Mouse (Mus musculus) limb, embryonic 10.5 days (tissue): ENCODE measurements at regions not wholly inside any gene's neighbourhood (a gene's known extent, or its start where the extent isn't known, plus 50 kb on each side); places are given as distances from the start of the nearest gene placed in this dataset.
A peak's percentile ranks its signal among the peaks of the same experiment; 100 is the strongest.
"Not testable (repeated sequence)": the region's sequence is repeated elsewhere in the genome, so short reads cannot be mapped to it uniquely, and the experiment has no call there.

ENCODE experiments used
- DNase-seq: peaks from one replicate; pipeline ENCODE4 v3.0.0-alpha.2; 2017; ENCODE audit warnings: low spot score
- H3K27ac ChIP-seq: fragments of 300-500 bp; sonication (generic); 2 replicates; pipeline ENCODE4 v1.5.1; 2016; ENCODE audit warnings: mild to moderate bottlenecking
- H3K27me3 ChIP-seq: fragments of 300-500 bp; sonication (generic); 2 replicates; pipeline ENCODE4 v1.6.1; 2016; ENCODE audit warnings: low read depth, mild to moderate bottlenecking; ENCODE audit not compliant: poor library complexity, severe bottlenecking
- H3K36me3 ChIP-seq: fragments of 300-500 bp; sonication (generic); 2 replicates; pipeline ENCODE4 v1.6.1; 2016; ENCODE audit warnings: mild to moderate bottlenecking, moderate library complexity
- H3K4me1 ChIP-seq: fragments of 300-500 bp; sonication (generic); 2 replicates; pipeline ENCODE4 v1.6.1; 2016
- H3K4me3 ChIP-seq: fragments of 300-500 bp; sonication (generic); 2 replicates; pipeline ENCODE4 v1.5.1; 2016; ENCODE audit warnings: mild to moderate bottlenecking, moderate library complexity
- H3K9me3 ChIP-seq: fragments of 300-500 bp; sonication (generic); replicated peaks from 2 replicates; pipeline ENCODE4 v1.6.1; 2016; ENCODE audit warnings: mild to moderate bottlenecking
- WGBS: fragments of 180-500 bp; shearing (Covaris S2); methylation state at CpG from one replicate; pipeline ENCODE4 v1.1.7; 2016; 5-methylcytosine and 5-hydroxymethylcytosine counted together

- no peaks in the 10 kb centered on the region for H3K9me3 ChIP-seq
- no peak overlapping the region for H3K4me3 ChIP-seq
- H3K4me1 ChIP-seq = peaks cover 18% of the 10 kb centered on the region
- H3K27ac ChIP-seq = 0 out of 2 replicates have a peak overlapping the region, but pooled peaks have one; percentile 0
- H3K27me3 ChIP-seq = no peaks in the 10 kb centered on the region
- DNase-seq = no peak
- no peaks in the 10 kb centered on the region for H3K36me3 ChIP-seq
- 82% methylated on average over 7 of the region's 7 CpGs for WGBS
Measured at GRCm38 (mm10) chr12:54537022-54537421, 119.4 kb downstream of the Sptssa start.

GRCm38 (mm10) chr12:54535556-54536516 is 120.5 kb downstream of the Sptssa start:
- peaks cover 18% of the 10 kb centered on the region for H3K4me1 ChIP-seq
- 67% methylated on average over 6 of the region's 9 CpGs for WGBS
- H3K4me3 ChIP-seq = no peak overlapping the region
- no peaks in the 10 kb centered on the region for H3K27me3 ChIP-seq
- no peaks in the 10 kb centered on the region for H3K36me3 ChIP-seq
- no peak for DNase-seq
- H3K9me3 ChIP-seq = no peaks in the 10 kb centered on the region
- H3K27ac ChIP-seq = no peak overlapping the region

- Histone ChIP-seq H3K4me1 (peaks cover 18% of the 10 kb centered on the region), H3K27ac (no peak overlapping the region), H3K9me3 (no peaks in the 10 kb centered on the region), H3K4me3 (no peak overlapping the region), H3K27me3 (no peaks in the 10 kb centered on the region), H3K36me3 (no peaks in the 10 kb centered on the region)
- DNase-seq = no peak
- 64% methylated on average over 7 of the region's 7 CpGs for WGBS
Measured at GRCm38 (mm10) chr12:54534910-54535309, 121.5 kb downstream of the Sptssa start.

GRCm38 (mm10) chr12:54533134-54533533 is 123.2 kb downstream of the Sptssa start:
- Histone ChIP-seq H3K4me1 (peaks cover 18% of the 10 kb centered on the region), H3K27ac (no peak overlapping the region), H3K9me3 (no peaks in the 10 kb centered on the region), H3K4me3 (no peak overlapping the region), H3K36me3 (no peaks in the 10 kb centered on the region), H3K27me3 (no peaks in the 10 kb centered on the region)
- WGBS = 52% methylated on average over 5 of the region's 5 CpGs
- no peak for DNase-seq

- no peak overlapping the region for H3K4me3 ChIP-seq
- H3K27me3 ChIP-seq = no peaks in the 10 kb centered on the region
- H3K4me1 ChIP-seq = peaks cover 16% of the 10 kb centered on the region
- H3K36me3 ChIP-seq = no peaks in the 10 kb centered on the region
- no peaks in the 10 kb centered on the region for H3K9me3 ChIP-seq
- no peak for DNase-seq
- WGBS = 88% methylated on average over 8 of the region's 8 CpGs
- H3K27ac ChIP-seq = no peak overlapping the region
Measured at GRCm38 (mm10) chr12:54532062-54532461, 124.3 kb downstream of the Sptssa start.

GRCm38 (mm10) chr12:54528046-54528445 is 128.3 kb downstream of the Sptssa start:
- H3K27me3 ChIP-seq = no peaks in the 10 kb centered on the region
- H3K9me3 ChIP-seq = no peaks in the 10 kb centered on the region
- no peaks in the 10 kb centered on the region for H3K4me1 ChIP-seq
- no peaks in the 10 kb centered on the region for H3K36me3 ChIP-seq
- H3K4me3 ChIP-seq = no peak overlapping the region
- DNase-seq = no peak
- H3K27ac ChIP-seq = no peak overlapping the region

GRCm38 (mm10) chr12:54527577-54527976 is 128.8 kb downstream of the Sptssa start:
- H3K27me3 ChIP-seq = no peaks in the 10 kb centered on the region
- no peak overlapping the region for H3K4me3 ChIP-seq
- H3K9me3 ChIP-seq = no peaks in the 10 kb centered on the region
- 81% methylated on average over 2 of the region's 2 CpGs for WGBS
- DNase-seq = no peak
- H3K27ac ChIP-seq = no peak overlapping the region
- no peaks in the 10 kb centered on the region for H3K36me3 ChIP-seq
- H3K4me1 ChIP-seq = no peaks in the 10 kb centered on the region

GRCm38 (mm10) chr12:54520406-54520805 is 136.0 kb downstream of the Sptssa start:
- Histone ChIP-seq H3K9me3 (no peaks in the 10 kb centered on the region), H3K27me3 (no peaks in the 10 kb centered on the region), H3K4me1 (peaks cover 2% of the 10 kb centered on the region; the same call in 1 of the 2 replicates), H3K27ac (no peak overlapping the region), H3K4me3 (no peak overlapping the region), H3K36me3 (no peaks in the 10 kb centered on the region)
- 29% methylated on average over 4 of the region's 4 CpGs for WGBS
- DNase-seq = no peak

GRCm38 (mm10) chr12:54519370-54519769 is 137.0 kb downstream of the Sptssa start:
- 89% methylated on average over 3 of the region's 3 CpGs for WGBS
- H3K27me3 ChIP-seq = no peaks in the 10 kb centered on the region
- no peaks in the 10 kb centered on the region for H3K9me3 ChIP-seq
- no peak overlapping the region for H3K27ac ChIP-seq
- no peak for DNase-seq
- H3K4me1 ChIP-seq = peaks cover 2% of the 10 kb centered on the region; the same call in 1 of the 2 replicates
- H3K4me3 ChIP-seq = no peak overlapping the region
- H3K36me3 ChIP-seq = no peaks in the 10 kb centered on the region

- Histone ChIP-seq H3K27me3 (no peaks in the 10 kb centered on the region), H3K4me1 (peaks cover 2% of the 10 kb centered on the region; the same call in 1 of the 2 replicates), H3K9me3 (no peaks in the 10 kb centered on the region), H3K27ac (no peak overlapping the region), H3K36me3 (no peaks in the 10 kb centered on the region), H3K4me3 (no peak overlapping the region)
- no peak for DNase-seq
- 78% methylated on average over 3 of the region's 3 CpGs for WGBS
Measured at GRCm38 (mm10) chr12:54517265-54517664, 139.1 kb downstream of the Sptssa start.

GRCm38 (mm10) chr12:54516463-54516862 is 139.9 kb downstream of the Sptssa start:
- Histone ChIP-seq H3K27ac (no peak overlapping the region), H3K27me3 (no peaks in the 10 kb centered on the region), H3K4me3 (no peak overlapping the region), H3K9me3 (no peaks in the 10 kb centered on the region), H3K36me3 (no peaks in the 10 kb centered on the region), H3K4me1 (peaks cover 2% of the 10 kb centered on the region; the same call in 1 of the 2 replicates)
- no peak for DNase-seq
- 61% methylated on average over 3 of the region's 3 CpGs for WGBS

- not testable (repeated sequence) for H3K4me3 ChIP-seq, H3K36me3 ChIP-seq, H3K9me3 ChIP-seq, H3K27me3 ChIP-seq, H3K4me1 ChIP-seq, DNase-seq, H3K27ac ChIP-seq
- WGBS = 56% methylated on average over 4 of the region's 4 CpGs
Measured at GRCm38 (mm10) chr12:54516039-54516438, 140.3 kb downstream of the Sptssa start.

GRCm38 (mm10) chr12:54509903-54510302 is 146.5 kb downstream of the Sptssa start:
- Histone ChIP-seq H3K4me3 (no peak overlapping the region), H3K27ac (no peak overlapping the region), H3K4me1 (0 out of 2 replicates have a peak, but pooled peaks cover 3% of the 10 kb centered on the region), H3K27me3 (no peaks in the 10 kb centered on the region), H3K9me3 (no peaks in the 10 kb centered on the region), H3K36me3 (no peaks in the 10 kb centered on the region)
- no peak for DNase-seq
- 70% methylated on average over 6 of the region's 6 CpGs for whole genome bisulfite sequencing
